Mouse (Mus musculus): ENCODE data around the gene 3110040M04Rik.
"Not testable (repeated sequence)": the region's sequence is repeated elsewhere in the genome, so short reads cannot be mapped to it uniquely, and the experiment has no call there.

The 3110040M04Rik gene

DNA sequence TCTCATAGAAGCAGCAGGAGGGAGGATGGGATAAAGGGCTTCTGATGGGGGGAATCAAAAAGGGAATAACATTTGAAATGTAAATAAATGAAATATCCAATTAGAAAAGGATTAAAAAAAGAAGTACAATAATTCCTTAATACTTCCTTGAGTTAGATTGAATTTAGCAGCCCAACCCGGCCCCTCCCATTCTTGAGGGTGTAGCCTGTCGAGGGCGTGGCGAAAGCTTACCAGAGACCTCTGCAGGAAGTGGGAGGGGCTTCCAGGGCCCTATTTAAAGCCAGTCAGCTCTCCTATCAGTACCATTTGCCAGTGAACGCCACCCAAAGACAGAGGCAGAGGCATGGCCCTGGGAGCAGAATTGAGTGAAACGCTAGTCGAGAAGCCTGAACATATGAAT, 11.8 kb upstream of the 3110040M04Rik start, which contains the start of gene Gm8947:
Gene Gm8947 (plus strand): TSS at position 302 of the 400 bp plus-strand sequence.
- in situ Hi-C loops (cut with MseI, MboI) = not testable (repeated sequence)

DNA sequence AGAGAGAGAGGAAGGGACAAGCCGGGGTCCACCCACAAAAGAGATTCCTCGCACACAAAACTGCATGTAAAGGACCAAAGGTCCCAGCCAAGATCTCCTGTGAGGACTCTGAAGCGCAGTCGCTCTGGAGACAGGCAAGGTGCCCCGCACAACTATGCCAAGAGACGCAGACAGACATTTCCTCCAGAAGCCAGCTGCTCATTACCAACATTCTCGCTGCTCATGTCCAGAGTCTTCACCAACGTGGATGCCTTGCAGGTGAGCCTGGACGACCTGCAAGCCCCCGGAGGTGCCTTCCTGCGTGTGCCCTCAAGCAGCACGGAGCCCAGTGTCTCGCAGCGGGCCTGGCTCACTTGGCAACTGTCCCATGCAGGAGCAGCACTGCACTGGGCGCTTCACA, 11.2 kb upstream of the 3110040M04Rik start:
- in situ Hi-C loops (cut with MseI, MboI) = not testable (repeated sequence)

DNA sequence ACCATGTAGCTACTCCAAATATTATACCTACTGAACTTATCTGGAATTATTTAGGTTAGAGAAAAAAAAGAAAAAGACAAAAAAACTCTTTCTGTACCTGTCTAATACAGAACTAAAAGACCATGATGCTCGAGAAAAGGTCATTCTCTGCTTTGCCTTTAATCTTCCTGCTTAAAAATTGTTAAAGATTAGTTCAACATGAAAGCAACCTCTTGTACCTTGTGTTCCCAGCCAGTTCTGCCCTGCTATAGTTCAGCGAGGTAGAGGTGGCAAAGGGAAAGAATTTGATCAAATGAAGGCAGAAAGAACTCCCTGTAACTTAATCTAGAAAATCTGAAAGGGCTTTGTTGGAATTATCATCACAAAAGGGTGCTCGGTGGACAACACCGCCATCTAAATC, 7.9 kb upstream of the 3110040M04Rik start:
- in situ Hi-C loops (cut with MseI, MboI) = not testable (repeated sequence)

DNA sequence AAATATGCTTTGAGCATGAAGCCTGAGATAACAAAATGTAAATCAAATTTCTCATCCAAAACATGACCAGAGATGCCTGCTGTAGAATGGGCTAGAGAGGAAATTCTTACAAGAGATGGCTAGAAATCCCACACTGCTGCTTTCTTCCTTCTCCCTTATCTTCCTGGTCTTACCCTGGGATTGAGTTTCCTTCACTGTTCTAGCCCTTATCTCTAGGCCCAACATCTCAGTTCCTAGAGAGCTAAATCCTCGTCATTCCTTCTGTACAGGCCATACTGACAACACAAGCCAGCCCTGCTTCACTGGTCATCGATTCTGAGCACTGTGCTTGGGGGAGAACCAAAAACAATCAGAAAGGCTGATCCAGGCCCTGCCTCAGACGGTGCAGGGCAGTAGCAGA, 7.2 kb upstream of the 3110040M04Rik start:
- in situ Hi-C loops (cut with MseI, MboI) = not testable (repeated sequence)

DNA sequence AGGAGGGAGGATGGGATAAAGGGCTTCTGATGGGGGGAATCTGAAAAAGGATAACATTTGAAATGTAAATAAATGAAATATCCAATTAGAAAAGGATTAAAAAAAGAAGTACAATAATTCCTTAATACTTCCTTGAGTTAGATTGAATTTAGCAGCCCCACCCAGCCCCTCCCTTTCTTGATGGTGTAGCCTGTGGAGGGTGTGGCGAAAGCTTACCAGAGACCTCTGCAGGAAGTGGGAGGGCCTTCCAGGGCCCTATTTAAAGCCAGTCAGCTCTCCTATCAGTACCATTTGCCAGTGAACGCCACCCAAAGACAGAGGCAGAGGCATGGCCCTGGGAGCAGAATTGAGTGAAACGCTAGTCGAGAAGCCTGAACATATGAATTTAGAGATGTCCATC, 5.8 kb upstream of the 3110040M04Rik start, which contains the start of gene Gm47995:
Gene Gm47995 (plus strand): TSS at position 329 of the 400 bp plus-strand sequence.
- in situ Hi-C loops (cut with MseI, MboI) = not testable (repeated sequence)

DNA sequence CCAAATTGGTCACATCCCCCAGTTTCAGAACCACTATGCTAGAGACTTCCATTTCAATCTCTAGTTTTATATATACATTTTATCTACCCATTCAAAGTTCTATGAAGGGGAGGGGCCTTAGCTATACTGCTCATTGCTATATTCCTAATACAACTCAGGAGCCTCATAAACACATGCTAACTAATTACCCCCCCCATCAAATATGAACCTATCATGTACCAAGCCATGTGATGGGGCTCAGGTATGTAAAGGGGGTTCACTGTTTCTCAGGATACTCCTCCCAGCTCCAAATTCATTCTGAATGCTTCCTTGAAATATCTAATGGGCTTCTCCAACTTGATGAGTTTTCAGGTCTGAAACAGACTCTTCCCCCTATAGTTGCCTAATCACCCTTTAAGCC, 3.3 kb upstream of the 3110040M04Rik start:
- in situ Hi-C loops (cut with MseI, MboI) = not testable (repeated sequence)

DNA sequence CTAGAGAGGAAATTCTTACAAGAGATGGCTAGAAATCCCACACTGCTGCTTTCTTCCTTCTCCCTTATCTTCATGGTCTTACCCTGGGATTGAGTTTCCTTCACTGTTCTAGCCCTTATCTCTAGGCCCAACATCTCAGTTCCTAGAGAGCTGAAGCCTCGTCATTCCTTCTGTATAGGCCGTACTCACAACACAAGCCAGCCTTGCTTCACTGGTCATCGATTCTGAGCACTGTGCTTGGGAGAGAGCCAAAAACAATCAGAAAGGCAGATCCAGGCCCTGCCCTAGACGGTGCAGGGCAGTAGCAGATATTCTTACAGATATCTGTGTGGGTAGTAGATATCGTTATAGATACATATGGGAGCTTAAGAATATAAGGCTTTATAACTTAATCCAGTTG, 1.1 kb upstream of the 3110040M04Rik start:
- in situ Hi-C loops (cut with MseI, MboI) = not testable (repeated sequence)

DNA sequence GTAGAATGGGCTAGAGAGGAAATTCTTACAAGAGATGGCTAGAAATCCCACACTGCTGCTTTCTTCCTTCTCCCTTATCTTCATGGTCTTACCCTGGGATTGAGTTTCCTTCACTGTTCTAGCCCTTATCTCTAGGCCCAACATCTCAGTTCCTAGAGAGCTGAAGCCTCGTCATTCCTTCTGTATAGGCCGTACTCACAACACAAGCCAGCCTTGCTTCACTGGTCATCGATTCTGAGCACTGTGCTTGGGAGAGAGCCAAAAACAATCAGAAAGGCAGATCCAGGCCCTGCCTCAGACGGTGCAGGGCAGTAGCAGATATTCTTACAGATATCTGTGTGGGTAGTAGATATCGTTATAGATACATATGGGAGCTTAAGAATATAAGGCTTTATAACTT, 4.6 kb downstream of the 3110040M04Rik start:
- in situ Hi-C loops (cut with MseI, MboI) = not testable (repeated sequence)

DNA sequence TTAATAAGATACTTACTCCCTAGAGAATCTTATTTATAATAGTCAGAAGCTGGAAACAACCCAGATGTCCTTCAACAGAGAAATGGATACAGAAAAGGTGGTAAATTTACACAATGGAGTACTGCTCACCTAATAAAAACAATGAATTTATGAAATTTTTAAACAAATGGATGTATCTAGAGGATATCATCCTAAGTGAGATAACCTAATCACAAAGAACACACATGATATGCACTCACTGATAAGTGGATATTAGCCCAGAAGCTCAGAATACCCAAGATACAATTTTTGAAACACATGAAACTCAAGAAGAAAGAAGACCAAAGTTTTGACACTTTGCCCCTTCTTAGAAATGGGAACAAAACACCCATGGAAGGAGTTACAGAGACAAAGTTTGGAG, 5.0 kb downstream of the 3110040M04Rik start:
- in situ Hi-C loops (cut with MseI, MboI) = not testable (repeated sequence)

DNA sequence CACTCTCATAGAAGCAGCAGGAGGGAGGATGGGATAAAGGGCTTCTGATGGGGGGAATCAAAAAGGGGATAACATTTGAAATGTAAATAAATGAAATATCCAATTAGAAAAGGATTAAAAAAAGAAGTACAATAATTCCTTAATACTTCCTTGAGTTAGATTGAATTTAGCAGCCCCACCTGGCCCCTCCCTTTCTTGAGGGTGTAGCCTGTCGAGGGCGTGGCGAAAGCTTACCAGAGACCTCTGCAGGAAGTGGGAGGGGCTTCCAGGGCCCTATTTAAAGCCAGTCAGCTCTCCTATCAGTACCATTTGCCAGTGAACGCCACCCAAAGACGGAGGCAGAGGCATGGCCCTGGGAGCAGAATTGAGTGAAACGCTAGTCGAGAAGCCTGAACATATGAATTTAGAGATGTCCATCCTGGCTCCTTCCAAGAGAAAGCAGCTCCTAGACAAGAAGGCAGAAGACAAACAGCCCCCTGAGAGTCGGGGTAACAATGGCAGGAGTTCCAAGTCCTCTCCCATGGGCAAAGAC, 6.0 kb downstream of the 3110040M04Rik start, which contains the start of gene Gm47996:
Gene Gm47996 (plus strand): TSS at position 308 of the 532 bp plus-strand sequence.
- in situ Hi-C loops (cut with MseI, MboI) = not testable (repeated sequence)

DNA sequence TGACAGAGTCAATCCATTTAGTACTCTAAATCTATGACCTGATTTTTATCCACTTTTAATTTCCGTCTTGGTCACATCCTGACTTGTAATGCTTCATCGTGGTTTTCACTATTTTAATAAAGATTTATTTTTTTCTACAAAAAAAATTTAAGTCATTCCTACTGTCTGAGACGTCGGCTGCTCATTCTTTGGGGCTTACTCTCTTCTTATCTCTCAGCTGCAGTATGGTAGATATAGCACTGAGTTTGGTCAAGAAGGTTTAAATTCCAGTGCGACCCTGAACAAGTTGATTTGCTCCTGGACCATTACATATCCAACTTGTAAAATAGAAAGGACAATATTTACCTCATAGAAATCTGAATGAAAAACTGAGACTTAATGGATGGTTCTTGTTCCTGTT, 7.7 kb downstream of the 3110040M04Rik start:
- in situ Hi-C loops (cut with MseI, MboI) = not testable (repeated sequence)

DNA sequence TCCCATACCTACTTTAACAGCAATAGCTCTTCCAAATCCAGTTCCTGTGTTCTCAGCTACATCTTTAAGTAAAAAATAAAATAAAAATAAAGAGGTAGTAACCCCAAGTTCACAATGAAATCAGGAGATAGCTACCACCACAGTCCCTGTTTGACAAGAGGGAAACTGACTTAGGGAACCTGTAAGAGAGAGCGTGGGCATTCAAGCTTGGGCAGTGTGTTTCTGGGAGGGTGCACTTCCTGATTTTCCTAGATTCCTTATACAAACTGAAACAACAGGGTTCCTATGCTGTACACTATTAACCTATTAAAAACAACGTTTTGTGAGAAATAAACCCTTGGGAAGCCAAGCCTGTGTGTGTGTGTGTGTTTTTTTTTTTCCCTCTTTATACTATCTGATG, 10.9 kb downstream of the 3110040M04Rik start:
- in situ Hi-C loops (cut with MseI, MboI) = no loop called here

DNA sequence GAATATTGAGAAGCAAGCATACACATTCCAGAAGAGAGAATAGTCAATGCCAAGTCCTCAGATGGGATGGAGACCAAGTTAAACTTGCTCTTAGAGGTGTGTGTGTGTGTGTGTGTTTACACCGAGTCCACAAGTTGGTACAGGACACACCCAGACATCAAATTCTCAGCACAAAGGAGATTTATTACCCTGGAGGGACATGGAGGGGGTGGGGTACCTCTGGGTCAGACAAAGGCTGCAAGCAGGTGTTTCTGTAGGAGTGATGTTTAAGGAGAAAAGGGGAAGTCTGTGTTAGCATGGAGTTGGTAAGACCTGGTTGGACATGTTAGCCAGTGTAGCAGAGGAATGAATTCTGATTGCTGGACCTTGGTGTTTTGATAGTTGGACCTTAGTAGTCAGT, 12.1 kb downstream of the 3110040M04Rik start:
- in situ Hi-C loops (cut with MseI, MboI) = no loop called here

DNA sequence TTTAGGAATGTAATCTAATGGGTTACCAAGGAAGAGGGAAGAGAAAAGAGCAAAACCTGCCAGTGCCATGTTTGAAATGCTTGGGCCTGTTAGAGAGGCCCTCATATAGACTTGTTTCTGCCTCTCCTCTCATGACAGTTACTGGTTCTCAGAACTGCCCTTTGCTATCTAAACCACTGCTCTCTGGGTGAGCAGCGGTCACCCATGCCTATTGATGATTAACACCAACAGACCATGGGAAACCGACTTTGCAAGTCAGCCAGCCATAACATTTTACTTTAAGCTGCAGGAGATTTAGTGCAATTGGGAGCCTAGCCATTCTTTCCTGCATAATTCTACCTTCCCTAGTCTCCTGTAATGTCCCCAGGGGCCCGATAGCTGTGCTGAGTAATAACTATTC, 12.5 kb downstream of the 3110040M04Rik start:
- in situ Hi-C loops (cut with MseI, MboI) = no loop called here

DNA sequence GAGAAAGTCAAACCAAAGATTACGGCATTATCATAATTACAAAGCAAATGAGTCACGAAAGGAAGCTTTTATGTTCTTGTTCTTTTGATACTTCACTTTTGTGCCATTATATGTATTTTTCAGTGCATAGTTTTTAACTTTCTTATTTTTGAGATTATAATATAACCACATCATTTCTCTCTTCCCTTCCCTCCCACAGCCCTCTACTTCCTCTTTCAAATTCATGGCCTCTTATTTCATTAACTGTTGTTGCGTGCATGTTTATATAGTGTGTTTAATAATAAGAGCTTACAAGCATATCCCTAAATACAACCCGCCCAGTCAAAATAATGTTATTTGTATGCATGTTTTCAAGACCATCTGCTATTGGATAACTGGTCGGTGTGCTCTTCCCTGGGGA, 15.1 kb downstream of the 3110040M04Rik start:
- in situ Hi-C loops (cut with MseI, MboI) = no loop called here

DNA sequence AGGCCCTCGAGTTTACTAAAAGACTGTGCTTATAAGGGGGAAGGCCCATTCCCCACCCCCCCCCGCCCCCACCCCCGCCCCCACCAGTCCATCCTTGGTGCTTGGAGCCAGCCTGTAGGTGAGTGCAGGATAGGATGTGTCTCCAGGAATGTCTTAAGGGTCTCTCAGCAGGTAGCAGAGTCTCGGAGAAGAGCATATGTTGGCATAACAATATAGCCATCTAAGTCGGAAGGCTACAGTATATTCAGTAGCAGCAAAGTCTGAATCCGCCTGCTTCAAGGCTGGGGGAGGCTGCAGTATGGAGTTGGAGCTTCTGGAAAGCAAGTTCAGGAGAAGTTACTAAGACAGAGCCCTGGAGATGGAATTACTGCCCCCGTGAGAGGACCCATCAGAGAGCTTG, 16.2 kb downstream of the 3110040M04Rik start:
- in situ Hi-C loops (cut with MseI, MboI) = no loop called here

DNA sequence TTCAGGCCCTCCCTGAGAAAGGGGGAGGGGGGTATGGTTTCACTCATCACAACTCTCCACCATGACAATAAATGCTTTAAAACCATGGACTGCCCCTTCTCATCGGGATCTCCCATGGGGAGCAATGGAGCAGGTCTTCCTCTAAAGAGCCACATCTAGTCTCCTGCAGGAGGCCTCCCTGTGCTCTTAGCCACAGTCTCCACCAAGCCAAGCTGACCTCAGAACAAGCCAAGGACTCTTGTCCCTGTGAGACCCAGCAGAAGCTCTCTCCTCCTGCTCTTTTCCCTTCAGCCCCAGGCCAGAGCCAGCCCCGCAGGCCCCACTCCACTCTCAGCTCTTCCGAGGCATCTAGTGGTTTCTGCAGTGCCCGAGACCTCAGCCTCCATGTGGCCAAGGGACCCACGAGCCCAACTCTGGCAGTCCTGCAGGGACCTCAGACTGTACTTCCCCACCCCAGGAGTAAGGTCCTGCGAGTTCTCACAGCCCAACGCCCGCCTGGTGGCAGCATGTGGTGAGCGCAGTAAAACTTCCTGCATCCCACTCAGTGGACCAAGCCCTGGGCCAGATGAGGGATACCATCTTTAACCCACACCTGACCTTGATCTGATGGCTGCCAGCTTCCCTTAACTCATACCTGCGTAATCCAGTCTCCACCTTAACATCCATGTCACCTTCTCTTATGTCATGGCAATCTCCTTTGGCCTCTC, 18.8 kb downstream of the 3110040M04Rik start:
- in situ Hi-C loops (cut with MseI, MboI) = no loop called here

DNA sequence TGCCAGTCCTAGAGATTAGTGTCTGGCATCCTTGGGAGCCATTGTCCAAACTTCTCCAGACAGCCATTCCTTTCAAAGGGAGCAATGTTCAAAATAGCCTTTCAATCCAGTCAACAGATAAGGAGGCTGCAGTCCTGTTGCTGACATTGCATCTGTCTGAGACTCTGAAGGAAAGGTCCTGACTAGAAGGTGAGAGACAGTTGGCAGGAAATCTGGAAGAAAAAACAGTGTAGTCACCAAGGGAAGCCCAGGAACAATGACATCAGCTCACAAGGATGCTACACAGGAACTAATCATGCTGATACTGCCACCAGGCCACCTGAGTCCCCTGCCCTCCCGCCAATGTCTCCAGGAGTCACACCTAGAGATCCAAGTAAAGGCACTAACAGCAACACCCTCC, 19.5 kb downstream of the 3110040M04Rik start:
- in situ Hi-C loops (cut with MseI, MboI) = no loop called here

DNA sequence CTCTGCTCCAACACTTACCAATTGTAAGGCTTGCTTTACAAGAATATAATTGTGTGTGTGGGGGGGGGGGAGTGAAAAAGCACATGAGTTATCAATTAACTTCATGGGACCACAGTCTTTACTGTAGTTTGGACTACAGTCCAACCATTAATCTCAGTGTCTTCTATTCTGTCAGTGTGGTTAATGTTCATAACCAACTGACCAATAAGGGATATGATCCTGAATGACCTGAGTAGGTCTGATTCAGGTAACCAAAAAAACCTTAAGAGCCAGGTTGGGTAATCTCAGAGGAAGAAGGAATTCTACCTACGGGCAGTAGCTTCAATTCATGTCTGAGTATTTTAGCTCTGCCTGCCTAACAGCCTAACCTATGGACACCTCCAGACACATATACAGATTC, 20.6 kb downstream of the 3110040M04Rik start:
- in situ Hi-C loops (cut with MseI, MboI) = no loop called here

DNA sequence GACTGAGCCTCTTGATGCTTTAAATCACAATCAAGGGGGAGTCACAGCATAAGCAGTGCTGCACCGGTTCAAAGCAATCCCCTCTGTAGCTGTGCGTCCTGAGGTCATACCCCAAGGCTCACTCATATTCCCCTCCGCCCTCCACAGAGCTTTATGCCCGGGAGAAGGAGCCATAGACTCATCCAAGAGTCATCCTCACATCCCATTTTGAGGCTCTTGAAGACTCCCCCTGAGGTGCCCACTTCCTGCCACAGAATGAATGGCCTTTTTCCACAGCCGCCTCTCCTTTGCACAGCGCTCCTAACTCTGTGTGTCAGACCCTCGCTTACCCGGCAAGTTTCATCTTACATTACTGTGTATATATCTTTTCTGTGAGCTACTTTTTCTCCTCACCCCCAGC, 23.6 kb downstream of the 3110040M04Rik start:
- in situ Hi-C loops (cut with MseI, MboI) = no loop called here

DNA sequence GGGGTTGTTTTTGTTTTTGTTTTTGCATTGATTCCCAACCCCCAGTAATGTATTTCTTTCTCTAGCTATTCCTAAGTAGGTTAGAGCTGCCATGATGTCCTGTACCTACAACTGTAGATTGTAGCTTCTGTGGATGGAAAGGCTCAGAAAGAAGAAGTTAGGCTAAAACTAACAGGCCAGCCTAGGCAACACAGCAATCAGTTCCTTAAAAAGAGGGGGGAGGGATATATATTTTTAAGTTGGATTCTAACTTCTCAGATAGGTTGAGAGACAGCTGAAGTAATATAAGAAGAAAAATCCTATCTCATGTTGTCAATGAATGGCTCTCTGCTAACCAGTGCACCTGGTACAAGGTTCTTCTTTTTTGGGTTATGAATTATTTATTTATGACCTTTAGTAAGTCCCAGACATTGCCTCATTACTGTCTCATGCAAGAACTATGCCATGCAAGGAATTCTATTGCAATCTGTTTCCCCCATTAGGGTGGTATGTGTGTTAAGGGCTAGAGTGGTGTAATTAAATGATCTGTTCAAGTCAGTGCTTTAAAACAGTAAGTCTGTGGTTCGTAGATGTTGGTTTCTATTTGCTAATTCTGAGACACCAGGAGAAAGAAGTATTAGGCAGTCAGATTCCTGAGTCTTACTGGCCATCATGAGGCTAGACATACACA, 24.5 kb downstream of the 3110040M04Rik start:
- in situ Hi-C loops (cut with MseI, MboI) = no loop called here

DNA sequence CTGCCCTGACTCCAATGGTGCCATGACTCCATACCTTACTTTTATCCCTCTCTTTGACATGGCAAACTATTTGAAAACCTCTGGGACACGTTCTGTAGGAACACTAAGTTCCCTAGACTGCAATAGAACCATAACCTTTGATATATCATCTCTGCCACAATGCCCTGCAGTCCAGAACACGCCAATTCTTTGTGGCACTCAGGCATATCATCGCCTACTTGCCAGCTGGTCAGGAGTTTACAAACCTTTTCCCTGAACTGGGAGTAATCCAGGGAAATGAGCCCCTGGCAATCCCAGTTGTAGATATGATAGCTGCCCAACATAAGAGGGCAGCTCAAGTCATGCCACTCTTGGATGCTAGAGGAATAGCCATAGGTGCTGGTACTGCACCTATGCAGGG, 28.4 kb downstream of the 3110040M04Rik start:
- in situ Hi-C loops (cut with MseI, MboI) = no loop called here

DNA sequence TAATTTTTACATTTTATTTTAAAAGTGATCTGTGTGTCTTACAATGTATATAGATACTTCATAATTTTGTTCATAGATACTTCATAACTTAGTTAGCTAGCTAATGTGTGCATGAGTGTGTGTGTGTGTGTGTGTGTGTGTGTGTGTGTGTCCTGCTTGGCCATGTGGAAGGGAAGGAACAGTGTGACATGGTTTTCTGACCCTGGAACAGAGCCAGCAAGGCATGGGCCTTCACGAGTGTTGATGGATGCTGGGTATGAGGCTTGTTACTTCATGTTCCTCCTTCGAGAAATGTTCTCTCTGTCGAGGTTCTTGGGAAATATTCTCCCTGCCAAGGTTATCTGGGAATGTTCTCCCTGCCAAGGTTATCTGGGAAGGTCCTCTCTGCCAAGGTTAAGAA, 29.8 kb downstream of the 3110040M04Rik start:
- in situ Hi-C loops (cut with MseI, MboI) = no loop called here

Measured in mouse trophoblast stem cell (cell line).